Mouse (Mus musculus) olfactory bulb, adult 2 months (tissue): ENCODE measurements around the gene Ces1g. TPM values are rescaled to one million over a fixed set of nuclear protein-coding genes. Genes with fewer than 3 reads are reported as not detected.

Experiments used
- H3K27ac ChIP-seq: fragments of 200-500 bp; 2 replicates; pipeline ENCODE4 v1.5.1; 2012; ENCODE audit warnings: low read depth, low read length; ENCODE audit not compliant: insufficient read depth
- H3K4me1 ChIP-seq: fragments of 200-500 bp; 2 replicates; pipeline ENCODE4 v1.6.1; 2012; ENCODE audit warnings: low read length; ENCODE audit not compliant: control insufficient read depth, insufficient read depth
- H3K4me3 ChIP-seq: fragments of 200-500 bp; 2 replicates; pipeline ENCODE4 v1.5.1; 2012; ENCODE audit warnings: mild to moderate bottlenecking, low read depth, low read length, moderate library complexity; ENCODE audit not compliant: insufficient read depth
- CTCF ChIP-seq: fragments of 200-500 bp; IDR thresholded peaks from 2 replicates; pipeline ENCODE4 v1.5.1; 2012; ENCODE audit warnings: low read depth, mild to moderate bottlenecking, low read length, moderate library complexity; ENCODE audit not compliant: insufficient read depth
- POLR2A ChIP-seq: fragments of 200-500 bp; IDR thresholded peaks from 2 replicates; pipeline ENCODE4 v1.6.1; 2012; ENCODE audit warnings: mild to moderate bottlenecking, low read depth, low read length, moderate library complexity; ENCODE audit not compliant: insufficient read depth
- WGBS: fragments of 180-500 bp; shearing (Covaris S2); methylation state at CpG from one replicate; pipeline ENCODE4 v1.1.7; 2018; 5-methylcytosine and 5-hydroxymethylcytosine counted together
- polyA plus RNA-seq: library from polyadenylated mRNA; stranded (reverse); fragments of >200 nt; gene quantifications from 2 replicates; pipeline ENCODE4 v1.2.4, GENCODE M21; 2012; ENCODE audit warnings: low replicate concordance; ENCODE audit not compliant: missing spikeins, insufficient read depth, insufficient read length

The Ces1g gene
- polyA plus RNA-seq: not detected in 2 replicates

- Histone ChIP-seq H3K4me1 (no peaks in the 10 kb centered on the region), H3K4me3 (no peak within 1 kb of the TSS), H3K27ac (no peak within 1 kb of the TSS)
- TF ChIP-seq POLR2A (no peak), CTCF (no peak)
- whole genome bisulfite sequencing: 76% methylated on average over 3 of the region's 3 CpGs
These were observed at the start of gene Ces1g for GRCm38 (mm10) chr8:93337207-93337606. Gene Ces1g, minus strand, starts transcription at chr8:93337308.

GRCm38 (mm10) chr8:93379625-93380024 lies 42.5 kb upstream of the Ces1g start, which contains the start of gene Ces1h:
Gene Ces1h, minus strand, starts transcription at chr8:93379725.
- Histone ChIP-seq H3K4me1 (peaks cover 3% of the 10 kb centered on the region; the same call in 1 of the 2 replicates), H3K4me3 (no peak within 1 kb of the TSS), H3K27ac (no peak within 1 kb of the TSS)
- TF ChIP-seq CTCF: no peak
- no peak for TF ChIP-seq POLR2A
- WGBS: 92% methylated on average over 4 of the region's 4 CpGs

- Histone ChIP-seq H3K27ac (no peak overlapping the region), H3K4me1 (no peaks in the 10 kb centered on the region), H3K4me3 (no peak overlapping the region)
- 21% methylated on average over 2 of the region's 2 CpGs for WGBS
- TF ChIP-seq POLR2A: no peak
- TF ChIP-seq CTCF: no peak
These were observed 32.4 kb upstream of the Ces1g start for GRCm38 (mm10) chr8:93369481-93369880.

GRCm38 (mm10) chr8:93360113-93360512 lies 23.0 kb upstream of the Ces1g start:
- no peak overlapping the region for H3K4me3 ChIP-seq
- TF ChIP-seq POLR2A (no peak), CTCF (no peak)
- no peak overlapping the region for H3K27ac ChIP-seq
- H3K4me1 ChIP-seq: no peaks in the 10 kb centered on the region

- Histone ChIP-seq H3K27ac (no peak overlapping the region), H3K4me1 (no peaks in the 10 kb centered on the region), H3K4me3 (no peak overlapping the region)
- 94% methylated on average over 2 of the region's 2 CpGs for WGBS
- TF ChIP-seq CTCF (no peak), POLR2A (no peak)
These were observed 2.4 kb upstream of the Ces1g start for GRCm38 (mm10) chr8:93339531-93339930.

- 77% methylated on average over 1 of the region's 1 CpGs for WGBS
- TF ChIP-seq CTCF (no peak), POLR2A (no peak)
- Histone ChIP-seq H3K4me3 (no peak overlapping the region), H3K4me1 (no peaks in the 10 kb centered on the region), H3K27ac (no peak overlapping the region)
These were observed 4.4 kb downstream of the Ces1g start for GRCm38 (mm10) chr8:93332703-93333102.

GRCm38 (mm10) chr8:93331151-93331550 lies 6.0 kb downstream of the Ces1g start:
- 94% methylated on average over 2 of the region's 2 CpGs for WGBS
- Histone ChIP-seq H3K4me3 (no peak overlapping the region), H3K4me1 (no peaks in the 10 kb centered on the region), H3K27ac (no peak overlapping the region)
- TF ChIP-seq CTCF: no peak
- TF ChIP-seq POLR2A: no peak

GRCm38 (mm10) chr8:93325123-93325522 lies 12.0 kb downstream of the Ces1g start:
- TF ChIP-seq CTCF: no peak
- no peak for TF ChIP-seq POLR2A
- Histone ChIP-seq H3K4me3 (no peak overlapping the region), H3K27ac (no peak overlapping the region), H3K4me1 (no peaks in the 10 kb centered on the region)
- 87% methylated on average over 2 of the region's 2 CpGs for whole genome bisulfite sequencing

GRCm38 (mm10) chr8:93317031-93317430 lies 20.1 kb downstream of the Ces1g start:
- Histone ChIP-seq H3K4me1 (no peaks in the 10 kb centered on the region), H3K4me3 (no peak overlapping the region), H3K27ac (no peak overlapping the region)
- TF ChIP-seq POLR2A (no peak), CTCF (no peak)
- 83% methylated on average over 2 of the region's 2 CpGs for WGBS

GRCm38 (mm10) chr8:93315557-93315956 lies 21.6 kb downstream of the Ces1g start:
- Histone ChIP-seq H3K4me3 (no peak overlapping the region), H3K4me1 (no peaks in the 10 kb centered on the region), H3K27ac (no peak overlapping the region)
- TF ChIP-seq CTCF: no peak
- no peak for TF ChIP-seq POLR2A
- WGBS: 81% methylated on average over 2 of the region's 2 CpGs
